Mouse (Mus musculus): ENCODE measurements around the gene Gm21974. TPM values are rescaled to one million over a fixed set of nuclear protein-coding genes. Genes with fewer than 3 reads are reported as not detected.
"Not testable (repeated sequence)": the region's sequence is repeated elsewhere in the genome, so short reads cannot be mapped to it uniquely, and the experiment has no call there.

The Gm21974 gene
- polyA plus RNA-seq, 1 experiment from 2014 or later: not detected

DNA sequence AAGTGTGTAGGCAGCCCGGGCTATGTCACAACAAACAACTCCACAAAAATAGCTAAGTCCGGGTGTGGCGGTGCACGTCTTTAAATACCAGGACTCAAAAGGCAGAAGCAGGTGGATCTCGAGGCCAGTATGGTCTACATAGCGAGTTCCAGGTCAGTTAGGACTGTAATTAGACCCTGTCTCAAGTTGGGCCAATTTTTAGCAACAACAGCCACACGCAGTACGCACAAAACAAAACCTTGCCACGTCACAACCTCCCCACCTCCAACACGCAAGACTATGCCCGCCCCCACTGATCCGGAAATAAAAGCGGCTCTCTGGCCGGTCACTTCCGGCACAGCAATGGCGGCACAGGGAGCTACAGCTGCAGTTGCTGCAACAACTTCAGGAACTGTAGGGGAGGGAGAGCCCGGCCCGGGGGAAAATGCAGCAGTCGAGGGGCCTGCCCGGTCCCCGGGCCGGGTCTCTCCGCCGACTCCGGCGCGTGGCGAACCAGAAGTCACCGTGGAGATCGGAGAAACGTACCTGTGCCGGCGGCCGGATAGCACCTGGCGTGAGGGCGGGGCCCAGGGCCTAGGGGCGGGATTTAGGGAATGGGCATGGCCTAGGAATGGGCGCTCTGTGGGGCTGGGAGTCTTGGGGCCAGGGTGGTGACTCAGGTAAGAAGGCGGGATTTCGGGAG is 17.1 kb upstream of the Gm21974 start, which contains the start of gene Kat8:
Kat8 (plus strand) TSS at position 327 of the 682 bp plus-strand sequence.
- no peaks in the 10 kb centered on the region for H3K27me3 ChIP-seq
- H3K36me3 ChIP-seq: peaks cover 50% of the 10 kb centered on the region
- WGBS: 1% methylated on average over 40 of the region's 40 CpGs
- H3K4me1 ChIP-seq (replicated peaks): peaks cover 13% of the 10 kb centered on the region
- ATAC-seq: peak; percentile 96
- peak within 1 kb of the TSS; percentile 78 for H3K9ac ChIP-seq (replicated peaks)
- H3K4me3 ChIP-seq (replicated peaks): peak within 1 kb of the TSS; percentile 87
- peak within 1 kb of the TSS; percentile 77 for H3K4me2 ChIP-seq (replicated peaks)
- H3K27ac ChIP-seq: peak within 1 kb of the TSS; percentile 84
- no peaks in the 10 kb centered on the region for H3K9me3 ChIP-seq

DNA sequence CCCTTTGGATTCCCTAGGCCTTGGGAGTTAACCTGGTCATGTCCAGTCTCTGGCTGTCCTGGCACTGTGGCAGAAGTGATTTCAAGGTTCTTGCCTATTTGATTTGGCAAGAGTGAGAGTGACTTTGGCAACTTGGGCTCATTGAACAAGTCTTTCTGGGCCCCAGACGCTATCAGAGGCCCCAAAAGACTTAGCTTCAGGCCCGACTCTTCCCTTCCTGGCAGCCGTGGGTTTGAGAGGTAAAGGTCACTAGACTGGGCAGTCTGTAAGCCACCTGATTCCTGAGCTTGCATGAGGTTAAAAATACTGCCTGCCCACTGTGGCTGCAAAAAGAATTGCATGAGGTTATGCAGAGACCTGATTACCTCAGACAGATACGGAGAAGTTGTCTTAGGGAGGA is 13.4 kb upstream of the Gm21974 start:
- no peak overlapping the region for H3K27ac ChIP-seq
- H3K4me2 ChIP-seq (replicated peaks): no peak overlapping the region
- no peak overlapping the region for H3K9ac ChIP-seq (replicated peaks)
- H3K9me3 ChIP-seq: no peaks in the 10 kb centered on the region
- 94% methylated on average over 4 of the region's 4 CpGs for WGBS
- no peak for ATAC-seq
- H3K4me1 ChIP-seq (replicated peaks): peaks cover 31% of the 10 kb centered on the region
- H3K27me3 ChIP-seq: no peaks in the 10 kb centered on the region
- no peak overlapping the region for H3K4me3 ChIP-seq (replicated peaks)
- peaks cover 44% of the 10 kb centered on the region for H3K36me3 ChIP-seq

DNA sequence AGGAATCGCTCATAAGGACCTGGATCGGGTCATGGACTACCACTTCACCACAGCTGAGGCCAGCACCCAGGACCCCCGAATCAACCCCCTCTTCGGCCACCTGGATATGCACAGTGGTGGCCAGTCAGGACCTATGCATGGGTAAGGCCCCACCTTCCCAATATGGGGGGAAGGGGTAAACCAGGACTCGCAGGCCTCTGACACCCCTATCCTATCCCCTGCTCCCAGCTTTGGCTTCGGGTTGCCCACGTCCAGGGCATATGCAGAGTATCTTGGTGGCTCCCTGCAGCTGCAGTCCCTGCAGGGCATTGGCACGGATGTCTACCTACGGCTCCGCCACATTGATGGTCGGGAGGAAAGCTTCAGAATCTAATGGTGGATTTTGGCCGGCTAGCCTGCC is 12.7 kb upstream of the Gm21974 start:
- Histone ChIP-seq H3K36me3 (peaks cover 44% of the 10 kb centered on the region), H3K4me3 (replicated peaks) (no peak overlapping the region), H3K27ac (no peak overlapping the region), H3K9me3 (no peaks in the 10 kb centered on the region), H3K9ac (replicated peaks) (no peak overlapping the region), H3K27me3 (no peaks in the 10 kb centered on the region), H3K4me1 (replicated peaks) (peaks cover 26% of the 10 kb centered on the region), H3K4me2 (replicated peaks) (no peak overlapping the region)
- WGBS: 96% methylated on average over 12 of the region's 12 CpGs
- no peak for ATAC-seq

DNA sequence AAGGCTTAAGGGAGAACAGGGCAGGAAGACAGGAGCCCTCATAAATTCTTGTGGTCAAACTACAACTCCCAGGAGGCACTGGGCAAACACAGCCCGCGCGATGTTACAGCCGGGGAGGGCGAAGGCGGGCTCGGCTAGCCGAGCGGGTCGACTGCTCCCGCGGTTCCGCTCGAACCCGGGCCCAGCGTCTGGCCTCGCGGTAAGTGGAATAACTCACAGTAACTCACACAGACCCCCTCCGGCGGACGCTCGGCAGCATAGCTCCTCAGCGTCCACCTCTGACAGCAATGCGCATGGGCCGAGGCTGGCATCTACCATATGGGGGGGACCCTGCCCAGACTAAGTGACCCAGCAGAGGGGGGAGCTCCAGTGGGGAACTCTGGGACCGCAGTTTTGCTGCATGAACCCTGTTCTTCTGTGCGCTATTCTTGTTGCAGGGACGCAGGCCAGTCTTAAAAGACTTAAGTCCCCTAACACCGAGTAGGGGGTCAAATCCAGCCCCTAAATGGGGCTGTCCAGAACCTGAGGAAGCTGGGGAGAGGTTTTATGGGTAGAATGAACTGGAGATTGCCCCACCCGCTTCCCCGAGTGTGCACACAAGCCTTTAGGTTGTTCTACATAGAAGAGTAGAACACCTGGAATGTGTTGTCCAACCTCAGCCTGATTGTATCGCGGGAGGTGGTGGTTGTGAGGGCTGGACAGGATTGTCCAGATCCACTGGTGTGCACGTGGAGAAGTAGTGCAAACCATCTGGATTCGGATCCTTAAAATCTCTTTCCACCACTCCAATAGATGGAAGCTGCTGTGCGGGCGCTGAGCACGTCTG is 8.9 kb upstream of the Gm21974 start, which contains the start of gene Bckdk:
Bckdk (plus strand) TSS at position 112 of the 826 bp plus-strand sequence.
- peak; percentile 95 for ATAC-seq
- H3K4me2 ChIP-seq (replicated peaks): peak within 1 kb of the TSS; percentile 87
- H3K9ac ChIP-seq (replicated peaks): peak within 1 kb of the TSS; percentile 90
- 9% methylated on average over 38 of the region's 38 CpGs for WGBS
- 0 out of 2 replicates have a peak, but pooled peaks cover 4% of the 10 kb centered on the region for H3K27me3 ChIP-seq
- H3K9me3 ChIP-seq: no peaks in the 10 kb centered on the region
- peaks cover 18% of the 10 kb centered on the region for H3K4me1 ChIP-seq (replicated peaks)
- peak within 1 kb of the TSS; percentile 78 for H3K27ac ChIP-seq
- H3K36me3 ChIP-seq: peaks cover 36% of the 10 kb centered on the region
- peak within 1 kb of the TSS; percentile 75 for H3K4me3 ChIP-seq (replicated peaks)

DNA sequence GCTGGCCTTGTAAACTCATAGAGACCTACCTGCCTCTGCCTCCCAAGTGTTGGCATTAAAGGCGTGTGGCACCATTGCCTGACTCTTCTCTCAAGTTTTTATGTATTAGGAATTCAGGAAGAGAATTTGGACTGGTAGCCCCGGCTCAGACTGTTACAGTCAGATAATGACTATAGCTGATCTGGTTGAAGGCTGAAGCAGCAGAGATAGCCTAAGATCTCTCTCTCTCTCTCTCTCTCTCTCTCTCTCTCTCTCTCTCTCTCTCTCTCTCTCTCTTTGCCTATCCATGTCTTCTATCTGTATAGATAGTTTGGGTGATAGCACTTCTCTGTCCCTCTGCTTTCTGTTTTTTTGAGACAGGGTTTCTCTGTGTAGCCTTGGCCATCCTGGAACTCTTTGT is 6.5 kb upstream of the Gm21974 start:
- 81% methylated on average over 2 of the region's 2 CpGs for WGBS
- H3K36me3 ChIP-seq: peaks cover 13% of the 10 kb centered on the region

DNA sequence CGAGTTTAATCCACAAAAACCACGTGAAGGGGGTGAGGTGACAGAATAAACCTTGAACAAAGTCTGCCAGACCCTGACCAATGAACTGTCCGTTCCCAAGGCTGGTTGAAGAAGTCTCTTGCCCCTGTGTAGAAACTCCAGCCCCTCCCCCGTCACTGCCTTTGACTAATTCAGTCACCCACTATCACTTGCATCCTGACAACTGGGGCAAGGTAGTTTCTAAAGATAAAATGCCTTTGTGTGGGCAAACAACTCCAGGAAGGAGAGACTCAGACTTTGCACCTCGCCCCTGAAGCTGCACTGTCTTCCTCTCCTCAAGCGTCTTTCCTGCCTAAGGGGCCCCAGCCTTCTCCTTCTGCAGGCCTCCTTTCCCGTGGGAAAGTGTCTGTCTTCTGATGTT is 4.7 kb upstream of the Gm21974 start:
- Histone ChIP-seq H3K4me2 (replicated peaks) (no peak overlapping the region), H3K36me3 (no peaks in the 10 kb centered on the region), H3K27me3 (0 out of 2 replicates have a peak, but pooled peaks cover 5% of the 10 kb centered on the region), H3K9me3 (no peaks in the 10 kb centered on the region), H3K9ac (replicated peaks) (no peak overlapping the region), H3K27ac (no peak overlapping the region), H3K4me1 (replicated peaks) (peaks cover 11% of the 10 kb centered on the region), H3K4me3 (replicated peaks) (no peak overlapping the region)
- no peak for ATAC-seq
- WGBS: 51% methylated on average over 7 of the region's 7 CpGs

More for the DNA sequence above, 6.5 kb upstream of the Gm21974 start:
- H3K4me1 ChIP-seq (replicated peaks): peaks cover 18% of the 10 kb centered on the region
- 0 out of 2 replicates have a peak, but pooled peaks cover 5% of the 10 kb centered on the region for H3K27me3 ChIP-seq
- no peak overlapping the region for H3K4me2 ChIP-seq (replicated peaks)
- no peak for ATAC-seq
- no peak overlapping the region for H3K9ac ChIP-seq (replicated peaks)
- no peaks in the 10 kb centered on the region for H3K9me3 ChIP-seq
- H3K4me3 ChIP-seq (replicated peaks): no peak overlapping the region
- no peak overlapping the region for H3K27ac ChIP-seq

DNA sequence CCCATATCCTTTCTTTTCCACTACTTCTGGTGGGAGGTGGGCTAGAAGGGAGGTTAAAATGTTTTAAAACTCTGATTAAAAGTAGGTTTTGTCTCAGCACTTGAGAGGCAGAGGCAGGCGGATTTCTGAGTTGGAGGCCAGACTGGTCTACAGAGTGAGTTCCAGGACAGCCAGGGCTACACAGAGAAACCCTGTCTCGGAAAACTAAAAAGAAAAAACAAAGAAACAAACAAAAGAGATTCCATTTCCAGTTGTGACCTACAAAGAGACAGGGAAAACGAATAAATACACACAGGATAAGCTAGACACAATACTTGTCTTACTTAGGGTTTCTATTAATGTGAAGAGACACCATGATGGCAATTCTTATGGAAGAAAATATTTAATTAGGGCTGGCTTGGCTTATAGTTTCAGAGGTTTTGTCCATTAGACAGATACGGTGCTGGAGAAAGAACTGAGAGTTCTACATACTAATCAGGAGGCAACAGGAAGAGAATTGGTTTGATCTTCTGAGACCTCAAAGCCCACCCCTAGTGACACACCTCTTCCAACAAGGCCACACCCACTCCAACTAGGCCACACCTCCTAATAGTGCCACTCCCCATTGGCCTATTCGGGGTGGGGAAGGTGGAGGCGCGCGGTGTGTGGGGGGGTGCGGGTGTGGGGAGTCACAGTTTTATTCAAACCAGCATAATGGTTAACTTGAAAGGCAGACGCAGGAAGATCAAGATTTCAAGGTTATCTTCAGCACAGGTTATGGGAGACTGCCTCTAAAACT is 3.1 kb upstream of the Gm21974 start:
- Histone ChIP-seq H3K36me3 (peaks cover 2% of the 10 kb centered on the region; the same call in 1 of the 2 replicates), H3K27me3 (0 out of 2 replicates have a peak, but pooled peaks cover 5% of the 10 kb centered on the region), H3K27ac (no peak overlapping the region), H3K4me1 (replicated peaks) (peaks cover 10% of the 10 kb centered on the region), H3K9ac (replicated peaks) (no peak overlapping the region), H3K4me2 (replicated peaks) (no peak overlapping the region), H3K9me3 (no peaks in the 10 kb centered on the region), H3K4me3 (replicated peaks) (no peak overlapping the region)
- WGBS: 39% methylated on average over 10 of the region's 10 CpGs
- ATAC-seq: no peak

DNA sequence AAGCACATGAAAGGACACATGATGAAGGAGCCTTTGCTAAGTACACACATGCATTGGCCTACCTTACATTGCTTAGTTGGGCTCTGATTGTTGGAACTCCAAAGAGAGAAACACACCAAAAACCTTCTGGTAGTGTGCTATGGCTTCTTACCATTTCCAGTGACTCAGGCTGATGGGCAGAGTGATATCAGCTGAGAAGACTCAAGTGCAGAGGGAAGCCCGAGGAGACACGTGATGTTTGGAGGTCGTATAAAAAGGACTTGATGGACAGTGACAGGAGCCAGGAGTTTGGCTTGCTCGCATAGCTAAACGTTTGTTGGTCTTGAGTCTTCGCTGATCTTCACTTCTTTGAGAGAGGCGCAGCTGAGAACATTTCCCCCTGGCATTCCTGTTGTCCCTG is 2.3 kb upstream of the Gm21974 start:
- Histone ChIP-seq H3K4me2 (replicated peaks) (no peak overlapping the region), H3K27me3 (0 out of 2 replicates have a peak, but pooled peaks cover 5% of the 10 kb centered on the region), H3K36me3 (peaks cover 10% of the 10 kb centered on the region), H3K27ac (no peak overlapping the region), H3K9ac (replicated peaks) (no peak overlapping the region), H3K9me3 (no peaks in the 10 kb centered on the region), H3K4me3 (replicated peaks) (no peak overlapping the region), H3K4me1 (replicated peaks) (peaks cover 10% of the 10 kb centered on the region)
- ATAC-seq: no peak
- 88% methylated on average over 7 of the region's 7 CpGs for WGBS

DNA sequence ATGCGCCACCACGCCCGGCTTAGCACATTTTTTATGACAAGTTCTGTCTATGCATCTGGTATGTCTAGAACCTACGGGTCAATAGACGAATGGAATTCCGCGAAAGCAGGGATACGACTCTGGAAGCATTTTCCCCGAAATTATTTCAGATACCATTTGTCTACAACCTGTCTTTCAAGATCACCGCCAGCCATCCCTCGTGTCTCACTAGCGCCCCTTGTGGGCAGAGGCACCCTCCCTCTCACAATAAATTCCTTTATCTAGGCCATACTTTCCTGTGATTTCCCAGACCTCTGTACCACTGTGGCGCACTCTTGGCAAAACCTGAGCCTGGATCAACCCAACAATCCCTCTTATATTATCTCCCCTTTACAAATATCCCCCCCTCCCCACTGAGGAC is 1.1 kb upstream of the Gm21974 start:
- H3K27me3 ChIP-seq: 0 out of 2 replicates have a peak, but pooled peaks cover 5% of the 10 kb centered on the region
- ATAC-seq: no peak
- H3K4me1 ChIP-seq (replicated peaks): peaks cover 10% of the 10 kb centered on the region
- no peak overlapping the region for H3K4me2 ChIP-seq (replicated peaks)
- H3K9me3 ChIP-seq: no peaks in the 10 kb centered on the region
- no peak overlapping the region for H3K9ac ChIP-seq (replicated peaks)
- no peak overlapping the region for H3K27ac ChIP-seq
- H3K36me3 ChIP-seq: peaks cover 10% of the 10 kb centered on the region
- 58% methylated on average over 13 of the region's 13 CpGs for WGBS
- no peak overlapping the region for H3K4me3 ChIP-seq (replicated peaks)

DNA sequence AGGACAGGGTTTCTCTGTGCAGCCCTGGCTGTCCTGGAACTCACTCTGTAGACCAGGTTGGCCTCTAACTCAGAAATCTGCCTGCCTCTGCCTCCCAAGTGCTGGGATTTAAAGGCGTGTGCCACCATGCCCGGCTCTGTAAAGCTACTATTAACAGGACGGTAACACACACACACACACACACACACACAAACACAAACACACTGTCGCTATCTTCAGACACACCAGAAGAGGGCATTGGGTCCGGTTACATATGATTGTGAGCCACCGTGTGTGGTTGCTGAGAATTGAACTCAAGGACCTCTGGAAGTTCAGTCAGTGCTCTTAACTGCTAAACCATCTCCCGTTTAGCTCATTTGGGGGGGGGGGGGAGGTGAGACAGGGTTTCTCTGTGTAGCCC is 637 bp upstream of the Gm21974 start:
- 73% methylated on average over 7 of the region's 7 CpGs for WGBS
- ATAC-seq: peak; percentile 51

DNA sequence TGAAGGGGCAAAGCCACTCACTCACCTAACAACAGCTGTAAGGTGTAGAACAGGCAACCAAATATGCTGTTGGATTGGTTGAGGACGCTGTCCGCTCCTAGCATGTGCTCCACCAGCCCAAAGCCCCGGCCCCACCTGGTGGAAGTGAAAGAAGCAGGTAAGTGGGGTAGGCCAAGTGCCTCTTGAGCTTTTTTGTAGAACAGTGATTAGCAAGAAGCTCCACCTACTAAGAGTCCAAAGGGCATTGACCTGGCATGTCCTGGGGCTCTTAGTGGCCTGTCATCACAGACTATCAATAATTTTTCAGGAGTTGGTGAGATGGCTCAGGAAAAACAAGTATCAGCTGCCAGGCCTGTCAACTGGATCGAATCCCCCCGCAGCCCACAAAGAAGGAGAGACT is 774 bp downstream of the Gm21974 start:
- Histone ChIP-seq H3K4me3 (replicated peaks) (peak overlapping the region; percentile 59), H3K4me1 (replicated peaks) (peaks cover 10% of the 10 kb centered on the region), H3K36me3 (peaks cover 24% of the 10 kb centered on the region), H3K9me3 (no peaks in the 10 kb centered on the region), H3K27me3 (0 out of 2 replicates have a peak, but pooled peaks cover 3% of the 10 kb centered on the region), H3K4me2 (replicated peaks) (peak overlapping the region; percentile 76), H3K27ac (no peak overlapping the region), H3K9ac (replicated peaks) (peak overlapping the region; percentile 73)
- WGBS: 90% methylated on average over 5 of the region's 5 CpGs
- ATAC-seq: no peak

More for the DNA sequence above, 637 bp upstream of the Gm21974 start:
- peak overlapping the region; percentile 59; the same call in 1 of the 2 replicates for H3K4me3 ChIP-seq (replicated peaks)
- not testable (repeated sequence) for H3K27ac ChIP-seq; H3K9ac ChIP-seq (replicated peaks); H3K9me3 ChIP-seq; H3K27me3 ChIP-seq
- peaks cover 10% of the 10 kb centered on the region for H3K4me1 ChIP-seq (replicated peaks)
- H3K4me2 ChIP-seq (replicated peaks): peak overlapping the region; percentile 76
- peaks cover 10% of the 10 kb centered on the region for H3K36me3 ChIP-seq
